Mouse (Mus musculus): ENCODE measurements at regions not wholly inside any gene's neighbourhood (a gene's known extent, or its start where the extent isn't known, plus 50 kb on each side); places are given as distances from the start of the nearest gene placed in this dataset.

- ATAC-seq (replicated peaks in 1 of 2; ENCODE audit: insufficient read depth in 1 of 2, low FRiP score in 2 of 2, low TSS enrichment in 1 of 2, low read depth in 1 of 2, poor library complexity in 2 of 2, severe bottlenecking in 2 of 2): no peak
These were observed 273.3 kb downstream of the Isl1 start for GRCm38 (mm10) chr13:116036166-116036565.

- ATAC-seq (replicated peaks in 1 of 2; ENCODE audit: insufficient read depth in 1 of 2, low FRiP score in 2 of 2, low TSS enrichment in 1 of 2, low read depth in 1 of 2, poor library complexity in 2 of 2, severe bottlenecking in 2 of 2): no peak
These were observed 279.3 kb downstream of the Isl1 start for GRCm38 (mm10) chr13:116030152-116030720.

DNA sequence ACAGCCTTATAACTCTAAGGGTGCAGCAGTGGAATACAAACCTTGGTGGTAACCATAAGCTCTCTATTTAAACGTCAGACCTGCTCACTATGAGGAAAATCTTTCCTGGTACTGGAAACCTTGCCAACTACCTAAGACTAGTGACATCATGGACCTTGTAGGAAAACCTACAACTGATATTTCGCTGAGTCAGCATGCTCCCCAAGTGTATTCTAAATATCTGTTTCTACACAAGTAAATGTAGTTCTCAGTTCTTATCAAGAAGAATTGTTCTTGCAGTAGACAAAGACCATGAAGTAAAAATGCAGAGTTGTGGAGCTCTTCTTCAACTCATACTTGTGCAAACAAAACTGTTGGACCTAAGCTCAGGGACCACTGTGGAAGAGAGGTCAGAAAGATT is 280.9 kb downstream of the Isl1 start:
- no peak for ATAC-seq (replicated peaks in 1 of 2; ENCODE audit: insufficient read depth in 1 of 2, low FRiP score in 2 of 2, low TSS enrichment in 1 of 2, low read depth in 1 of 2, poor library complexity in 2 of 2, severe bottlenecking in 2 of 2)

DNA sequence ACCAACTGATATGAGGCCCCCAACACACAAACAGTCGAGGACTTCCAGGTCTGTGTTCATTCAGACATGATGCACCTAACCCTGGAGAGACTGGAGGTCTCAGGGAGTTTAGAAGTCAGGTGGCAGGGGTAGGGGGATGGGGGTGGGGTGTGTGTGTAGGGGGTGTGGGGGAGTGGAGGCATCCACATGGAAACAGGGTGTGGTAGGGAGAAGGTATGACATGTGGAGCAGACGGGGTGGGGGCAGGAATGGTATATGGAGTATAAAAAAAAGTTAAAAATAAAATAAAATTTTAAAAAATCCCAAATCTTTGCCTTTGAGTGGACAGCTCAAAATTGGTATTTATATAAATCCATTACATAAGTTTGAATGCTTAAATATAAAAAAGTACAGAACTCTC is 282.3 kb downstream of the Isl1 start:
- ATAC-seq (replicated peaks in 1 of 2; ENCODE audit: insufficient read depth in 1 of 2, low FRiP score in 2 of 2, low TSS enrichment in 1 of 2, low read depth in 1 of 2, poor library complexity in 2 of 2, severe bottlenecking in 2 of 2): no peak

DNA sequence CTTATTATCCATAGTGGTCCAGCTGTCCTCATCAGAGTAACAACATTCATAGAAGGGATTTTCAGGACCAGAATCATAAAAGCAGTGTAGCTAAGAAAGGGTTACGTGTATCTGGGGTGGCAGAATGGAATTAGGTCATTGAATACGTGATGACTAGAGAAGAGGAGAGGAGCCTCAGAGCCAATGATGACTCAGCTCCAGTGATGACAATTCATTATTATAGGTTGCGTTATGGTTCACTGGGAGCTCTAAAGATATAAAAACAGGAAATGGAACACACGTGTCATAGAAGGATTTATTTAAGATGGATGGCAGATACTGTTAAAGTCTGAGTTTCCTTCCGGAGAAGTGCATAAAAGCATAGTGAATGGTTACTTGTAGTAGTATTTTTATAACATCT is 291.6 kb downstream of the Isl1 start:
- no peak for ATAC-seq (replicated peaks in 1 of 2; ENCODE audit: insufficient read depth in 1 of 2, low FRiP score in 2 of 2, low TSS enrichment in 1 of 2, low read depth in 1 of 2, poor library complexity in 2 of 2, severe bottlenecking in 2 of 2)

- ATAC-seq (replicated peaks in 1 of 2; ENCODE audit: insufficient read depth in 1 of 2, low FRiP score in 2 of 2, low TSS enrichment in 1 of 2, low read depth in 1 of 2, poor library complexity in 2 of 2, severe bottlenecking in 2 of 2): no peak
These were observed 305.8 kb downstream of the Isl1 start for GRCm38 (mm10) chr13:116003733-116004132.

GRCm38 (mm10) chr13:116002391-116002899 is 307.0 kb downstream of the Isl1 start:
- ATAC-seq (replicated peaks in 1 of 2; ENCODE audit: insufficient read depth in 1 of 2, low FRiP score in 2 of 2, low TSS enrichment in 1 of 2, low read depth in 1 of 2, poor library complexity in 2 of 2, severe bottlenecking in 2 of 2): no peak

GRCm38 (mm10) chr13:115990591-115990990 is 318.9 kb downstream of the Isl1 start:
- no peak for ATAC-seq (replicated peaks in 1 of 2; ENCODE audit: insufficient read depth in 1 of 2, low FRiP score in 2 of 2, low TSS enrichment in 1 of 2, low read depth in 1 of 2, poor library complexity in 2 of 2, severe bottlenecking in 2 of 2)

- ATAC-seq (replicated peaks in 1 of 2; ENCODE audit: insufficient read depth in 1 of 2, low FRiP score in 2 of 2, low TSS enrichment in 1 of 2, low read depth in 1 of 2, poor library complexity in 2 of 2, severe bottlenecking in 2 of 2): no peak
These were observed 320.4 kb downstream of the Isl1 start for GRCm38 (mm10) chr13:115989091-115989490.

DNA sequence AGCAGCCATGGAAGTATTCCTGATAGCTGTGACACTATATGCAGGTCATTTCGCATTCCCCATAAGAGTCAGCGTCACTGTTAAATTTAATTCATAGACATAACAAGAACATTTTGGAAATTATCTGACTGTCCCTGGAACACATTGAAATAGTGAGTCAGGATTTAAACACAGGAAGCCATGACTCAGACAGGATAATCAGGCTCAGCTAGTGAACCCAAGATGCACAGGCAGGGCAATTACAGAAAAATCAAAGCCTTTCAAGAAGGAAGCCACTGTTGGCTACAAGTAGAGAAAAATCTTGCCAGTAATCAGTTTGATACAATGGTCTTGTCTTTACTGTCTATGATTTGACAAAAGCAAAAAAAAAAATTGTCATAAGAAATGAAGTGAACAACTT is 323.2 kb downstream of the Isl1 start:
- no peak for ATAC-seq (replicated peaks in 1 of 2; ENCODE audit: insufficient read depth in 1 of 2, low FRiP score in 2 of 2, low TSS enrichment in 1 of 2, low read depth in 1 of 2, poor library complexity in 2 of 2, severe bottlenecking in 2 of 2)

- ATAC-seq (replicated peaks in 1 of 2; ENCODE audit: insufficient read depth in 1 of 2, low FRiP score in 2 of 2, low TSS enrichment in 1 of 2, low read depth in 1 of 2, poor library complexity in 2 of 2, severe bottlenecking in 2 of 2): no peak
These were observed 323.8 kb downstream of the Isl1 start for GRCm38 (mm10) chr13:115985715-115986114.

GRCm38 (mm10) chr13:115977890-115978203 is 331.6 kb downstream of the Isl1 start:
- ATAC-seq (replicated peaks in 1 of 2; ENCODE audit: insufficient read depth in 1 of 2, low FRiP score in 2 of 2, low TSS enrichment in 1 of 2, low read depth in 1 of 2, poor library complexity in 2 of 2, severe bottlenecking in 2 of 2): no peak

DNA sequence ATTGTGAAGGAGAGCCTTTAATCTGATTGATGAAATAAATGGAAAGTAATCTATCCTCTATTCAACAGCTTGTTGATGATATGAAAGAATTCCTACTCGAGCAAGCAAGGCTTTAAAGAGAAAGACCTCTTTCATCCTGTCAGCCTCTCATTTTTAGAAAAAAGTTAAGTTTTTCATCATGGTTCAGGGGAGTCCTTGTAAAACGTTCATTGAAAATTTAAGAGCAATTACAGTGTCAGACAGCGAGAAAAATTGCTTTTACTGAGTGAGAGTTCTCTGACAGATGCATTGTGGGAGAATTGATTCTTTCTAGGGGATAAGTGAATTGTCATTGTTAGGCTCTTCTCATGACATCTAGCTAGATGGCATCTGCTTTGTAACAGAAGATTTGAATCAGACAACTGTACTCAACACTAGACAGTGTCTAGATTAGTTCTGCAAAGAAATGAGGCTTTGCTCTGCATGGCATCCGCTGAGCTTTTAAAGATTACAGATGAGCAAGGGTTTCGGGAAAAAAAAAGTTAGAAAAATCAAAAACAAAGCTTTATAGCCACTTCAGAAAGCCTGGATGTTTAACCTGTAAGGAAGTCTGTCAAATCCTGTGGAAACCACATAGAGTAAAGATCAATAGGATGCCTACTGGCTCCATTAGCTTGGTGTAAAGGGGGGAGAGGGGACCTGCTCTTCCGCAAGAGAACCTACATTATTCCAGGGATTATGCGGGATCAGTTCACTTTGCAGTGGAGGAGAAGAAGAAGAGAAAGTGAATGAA is 332.2 kb downstream of the Isl1 start:
- no peak for ATAC-seq (replicated peaks in 1 of 2; ENCODE audit: insufficient read depth in 1 of 2, low FRiP score in 2 of 2, low TSS enrichment in 1 of 2, low read depth in 1 of 2, poor library complexity in 2 of 2, severe bottlenecking in 2 of 2)
